Mouse (Mus musculus) megakaryocyte, embryonic 14.5 days (primary cell): ENCODE data around the gene Meis2.

Experiments
- FLI1 ChIP-seq: IDR thresholded peaks from 2 replicates; pipeline ENCODE4 v1.6.1; 2012; ENCODE audit warnings: low read length, inconsistent platforms, mixed read lengths
- GATA1 ChIP-seq: IDR thresholded peaks from 3 replicates; pipeline ENCODE4 v1.6.1; 2012; ENCODE audit warnings: mixed read lengths, low read length, inconsistent platforms, borderline replicate concordance

GRCm38 (mm10) chr2:115910217-115910616 is 155.4 kb downstream of the Meis2 start:
- TF ChIP-seq GATA1, result no peak
- TF ChIP-seq FLI1, result no peak
